12 mouse cellular contexts compared by ENCODE assay signal in genomic region chr13:31803166-31804093, GRCm38 (mm10). TPM values are rescaled to one million over a fixed set of nuclear protein-coding genes. Genes with fewer than 3 reads are reported as not detected.
A peak's percentile ranks its signal among the peaks of the same experiment; 100 is the strongest.
DNase-seq lines count a peak whose midpoint lies in the region; ATAC-seq lines count a peak whose summit lies in the region.
"Had no signal": no experiment of that assay in that cellular context is flagged by ENCODE, and none has a peak within 500 bp of the region (broad histone marks: within the 10 kb centered on the region; RNA-seq: fewer than 3 reads in every experiment).

No protein-coding gene starts in this region.

- H3K4me1 ChIP-seq in heart, embryonic 11.5 days (ENCODE audit: control insufficient read depth, insufficient read depth, low read length): peaks cover 16% of the 10 kb centered on the region
- H3K4me1 ChIP-seq in midbrain, embryonic 10.5 days: peaks cover 55% of the 10 kb centered on the region
- H3K4me1 ChIP-seq in midbrain, embryonic 15.5 days: peaks cover 44% of the 10 kb centered on the region
- peaks cover 39% of the 10 kb centered on the region for H3K4me1 ChIP-seq in hindbrain, embryonic 12.5 days
- peaks cover 43% of the 10 kb centered on the region for H3K4me1 ChIP-seq in neural tube, embryonic 15.5 days

- 2% methylated on average over 30 of the region's 31 CpGs for WGBS in heart, embryonic 11.5 days (ENCODE audit: insufficient replicate concordance)
- under 1% methylated on average over 31 of the region's 31 CpGs for WGBS in midbrain, embryonic 10.5 days
- under 1% methylated on average over 31 of the region's 31 CpGs for WGBS in midbrain, embryonic 15.5 days
- WGBS in hindbrain, embryonic 12.5 days: 1% methylated on average over 31 of the region's 31 CpGs
- WGBS in neural tube, embryonic 15.5 days: 2% methylated on average over 31 of the region's 31 CpGs

- no peak for ATAC-seq in heart, embryonic 11.5 days (replicated peaks; ENCODE audit: insufficient number of reproducible peaks, low FRiP score, low TSS enrichment)
- ATAC-seq in midbrain, embryonic 15.5 days (replicated peaks): no peak
- no peak for ATAC-seq in hindbrain, embryonic 12.5 days (ENCODE audit: low FRiP score)
- ATAC-seq in neural tube, embryonic 15.5 days (ENCODE audit: low FRiP score): no peak
- ATAC-seq: activated CD4-positive, CD25-positive, alpha-beta regulatory T cell, adult 4 months; inflammation-experienced regulatory T-cells, adult 6 months had no signal

- DNase-seq in heart, postnatal 14 days: no peak
- peak; percentile 53 for DNase-seq in midbrain, embryonic 10.5 days (ENCODE audit: low spot score)
- DNase-seq in gastrocnemius, postnatal 25 days: no peak
- no peak for DNase-seq in right cerebral cortex, postnatal 4 days
- DNase-seq: lung, postnatal 4 days had no signal

- intact Hi-C loops in heart, postnatal 14 days (cut with DNase I): loop anchor here (5.0 to 10.0 kb wide), 2 partner anchors 689 to 801 kb away; no protein-coding TSS in a partner anchor

- no peaks in the 10 kb centered on the region for H3K9me3 ChIP-seq in heart, embryonic 11.5 days (replicated peaks; ENCODE audit: control insufficient read depth, low read length)
- H3K9me3 ChIP-seq in midbrain, embryonic 10.5 days (replicated peaks): no peaks in the 10 kb centered on the region
- no peaks in the 10 kb centered on the region for H3K9me3 ChIP-seq in midbrain, embryonic 15.5 days
- no peaks in the 10 kb centered on the region for H3K9me3 ChIP-seq in hindbrain, embryonic 12.5 days (replicated peaks)
- no peaks in the 10 kb centered on the region for H3K9me3 ChIP-seq in neural tube, embryonic 15.5 days (replicated peaks)
- H3K9me3 ChIP-seq: stomach, embryonic 15.5 days had no signal

- peak overlapping the region; percentile 18 for H3K4me3 ChIP-seq in heart, embryonic 11.5 days (ENCODE audit: low read depth, low read length)
- H3K4me3 ChIP-seq in midbrain, embryonic 10.5 days: peak overlapping the region; percentile 29
- no peak overlapping the region for H3K4me3 ChIP-seq in midbrain, embryonic 15.5 days
- H3K4me3 ChIP-seq in hindbrain, embryonic 12.5 days: no peak overlapping the region
- H3K4me3 ChIP-seq in neural tube, embryonic 15.5 days (replicated peaks): no peak overlapping the region
- H3K4me3 ChIP-seq: stomach, embryonic 15.5 days had no signal

- no peak overlapping the region for H3K27ac ChIP-seq in heart, embryonic 11.5 days (ENCODE audit: low read depth, low read length)
- no peak overlapping the region for H3K27ac ChIP-seq in midbrain, embryonic 10.5 days (replicated peaks)
- H3K27ac ChIP-seq in midbrain, embryonic 15.5 days: no peak overlapping the region
- no peak overlapping the region for H3K27ac ChIP-seq in hindbrain, embryonic 12.5 days
- no peak overlapping the region for H3K27ac ChIP-seq in neural tube, embryonic 15.5 days (replicated peaks)
- H3K27ac ChIP-seq: stomach, embryonic 15.5 days had no signal

- H3K4me2 ChIP-seq in heart, embryonic 11.5 days: peak overlapping the region; percentile 49
- no peak overlapping the region for H3K4me2 ChIP-seq in midbrain, embryonic 15.5 days
- peak overlapping the region; percentile 25; the same call in 1 of the 2 replicates for H3K4me2 ChIP-seq in hindbrain, embryonic 12.5 days (replicated peaks)
- peak overlapping the region; percentile 7; the same call in 1 of the 2 replicates for H3K4me2 ChIP-seq in neural tube, embryonic 15.5 days
- H3K4me2 ChIP-seq: stomach, embryonic 15.5 days had no signal

- H3K9ac ChIP-seq in heart, embryonic 11.5 days (ENCODE audit: low read depth, low read length): no peak overlapping the region
- no peak overlapping the region for H3K9ac ChIP-seq in midbrain, embryonic 15.5 days
- no peak overlapping the region for H3K9ac ChIP-seq in hindbrain, embryonic 12.5 days
- no peak overlapping the region for H3K9ac ChIP-seq in neural tube, embryonic 15.5 days (replicated peaks)
- H3K9ac ChIP-seq: stomach, embryonic 15.5 days had no signal

- H3K27me3 ChIP-seq in heart, embryonic 11.5 days (ENCODE audit: control insufficient read depth, insufficient read depth, low read length): peaks cover 83% of the 10 kb centered on the region
- peaks cover 100% of the 10 kb centered on the region for H3K27me3 ChIP-seq in midbrain, embryonic 10.5 days (ENCODE audit: low read depth, poor library complexity, severe bottlenecking)
- H3K27me3 ChIP-seq in midbrain, embryonic 15.5 days (replicated peaks): peaks cover 95% of the 10 kb centered on the region
- H3K27me3 ChIP-seq in hindbrain, embryonic 12.5 days: peaks cover 95% of the 10 kb centered on the region
- H3K27me3 ChIP-seq in neural tube, embryonic 15.5 days (replicated peaks): peaks cover 80% of the 10 kb centered on the region

- H3K36me3 ChIP-seq in heart, embryonic 11.5 days (ENCODE audit: control insufficient read depth, insufficient read depth, low read length): no peaks in the 10 kb centered on the region
- H3K36me3 ChIP-seq in midbrain, embryonic 10.5 days: no peaks in the 10 kb centered on the region
- H3K36me3 ChIP-seq in midbrain, embryonic 15.5 days (replicated peaks): no peaks in the 10 kb centered on the region
- no peaks in the 10 kb centered on the region for H3K36me3 ChIP-seq in hindbrain, embryonic 12.5 days
- no peaks in the 10 kb centered on the region for H3K36me3 ChIP-seq in neural tube, embryonic 15.5 days
- H3K36me3 ChIP-seq: stomach, embryonic 15.5 days had no signal

RNA-seq across cellular contexts. Expression of gene Foxc1, which starts 3.0 kb away (rescaled TPM):
- polyA plus RNA-seq in heart, embryonic 11.5 days (2014; fragmentation: Nextera tagmentation; extraction: Ambion mirVana): 4.0 and 4.2 TPM in 2 replicates
- total RNA-seq in heart, postnatal 14 days (2021): 1 to 10 TPM; 4.8 to 7.0 TPM
- polyA plus RNA-seq in midbrain, embryonic 10.5 days (2016; fragmentation: Nextera tagmentation; extraction: Ambion mirVana): 2.1 and 2.2 TPM in 2 replicates
- 1.6 and 1.7 TPM in 2 replicates for polyA plus RNA-seq in midbrain, embryonic 15.5 days (2015; fragmentation: Nextera tagmentation; extraction: Ambion mirVana)
- polyA plus RNA-seq in hindbrain, embryonic 12.5 days (2016; fragmentation: Nextera tagmentation; extraction: Ambion mirVana): 11.0 and 11.5 TPM in 2 replicates
- polyA plus RNA-seq in neural tube, embryonic 15.5 days (2015; fragmentation: Nextera tagmentation; extraction: Ambion mirVana): 1.00 and 1.1 TPM in 2 replicates
- total RNA-seq in gastrocnemius, postnatal 25 days (2021): 1 to 10 TPM in 1 of 2 experiments, under 1 TPM in 1; 0.84 to 1.3 TPM
- polyA plus RNA-seq: activated CD4-positive, CD25-positive, alpha-beta regulatory T cell, adult 4 months; inflammation-experienced regulatory T-cells, adult 6 months had no signal

Comparison
In these comparisons a context has a peak if more than half of its experiments do, and no peak if none do; other contexts are left out.
1. H3K4me3 ChIP-seq: peak in heart, embryonic 11.5 days (single experiment) and midbrain, embryonic 10.5 days (single experiment); none in midbrain, embryonic 15.5 days (single experiment), hindbrain, embryonic 12.5 days (single experiment) and neural tube, embryonic 15.5 days (single experiment).